Mouse (Mus musculus) intestine, postnatal 0 days (tissue): ENCODE measurements at regions not wholly inside any gene's neighbourhood (a gene's known extent, or its start where the extent isn't known, plus 50 kb on each side); places are given as distances from the start of the nearest gene placed in this dataset.

Source experiments
- ATAC-seq: fragments of 200-750 bp; cut with Nextera tagmentation; 2 replicates; pipeline ENCODE4 v1.8.0; 2017; ENCODE audit warnings: mild to moderate bottlenecking, moderate TSS enrichment, moderate library complexity
- H3K27ac ChIP-seq: fragments of 300-500 bp; sonication (generic); 2 replicates; pipeline ENCODE4 v1.5.1; 2014; ENCODE audit warnings: mild to moderate bottlenecking, low read depth, low read length, moderate library complexity
- H3K27me3 ChIP-seq: fragments of 300-500 bp; sonication (generic); replicated peaks from 2 replicates; pipeline ENCODE4 v1.6.1; 2014; ENCODE audit warnings: low read length, mixed read lengths; ENCODE audit not compliant: control insufficient read depth, insufficient read depth
- H3K36me3 ChIP-seq: fragments of 300-500 bp; sonication (generic); 2 replicates; pipeline ENCODE4 v1.6.1; 2014; ENCODE audit warnings: mild to moderate bottlenecking, moderate library complexity; ENCODE audit not compliant: control insufficient read depth, insufficient read depth
- H3K4me1 ChIP-seq: fragments of 300-500 bp; sonication (generic); replicated peaks from 2 replicates; pipeline ENCODE4 v1.6.1; 2014; ENCODE audit warnings: antibody characterized with exemption, low read length, mixed read lengths; ENCODE audit not compliant: control insufficient read depth, insufficient read depth
- H3K4me2 ChIP-seq: fragments of 300-500 bp; sonication (generic); replicated peaks from 2 replicates; pipeline ENCODE4 v1.6.1; 2014; ENCODE audit warnings: low read depth, mild to moderate bottlenecking, moderate library complexity
- H3K4me3 ChIP-seq: fragments of 300-500 bp; sonication (generic); 2 replicates; pipeline ENCODE4 v1.5.1; 2014; ENCODE audit warnings: low read depth, low read length
- H3K9ac ChIP-seq: fragments of 300-500 bp; sonication (generic); 2 replicates; pipeline ENCODE4 v1.6.1; 2014; ENCODE audit warnings: mild to moderate bottlenecking, low read depth, low read length
- H3K9me3 ChIP-seq: fragments of 300-500 bp; sonication (generic); 2 replicates; pipeline ENCODE4 v1.6.1; 2016; ENCODE audit warnings: mixed run types; ENCODE audit not compliant: control insufficient read depth
- CTCF ChIP-seq: sonication (generic); IDR thresholded peaks from 2 replicates; pipeline ENCODE4 v1.5.1; 2016; ENCODE audit warnings: low read depth, mild to moderate bottlenecking, control low read depth, antibody characterized with exemption, moderate library complexity
- WGBS: fragments of 180-500 bp; shearing (Covaris S2); extraction: QIAGEN DNeasy Blood & Tissue Kit; methylation state at CpG from one replicate; pipeline ENCODE4 v1.1.7; 2014; 5-methylcytosine and 5-hydroxymethylcytosine counted together

DNA sequence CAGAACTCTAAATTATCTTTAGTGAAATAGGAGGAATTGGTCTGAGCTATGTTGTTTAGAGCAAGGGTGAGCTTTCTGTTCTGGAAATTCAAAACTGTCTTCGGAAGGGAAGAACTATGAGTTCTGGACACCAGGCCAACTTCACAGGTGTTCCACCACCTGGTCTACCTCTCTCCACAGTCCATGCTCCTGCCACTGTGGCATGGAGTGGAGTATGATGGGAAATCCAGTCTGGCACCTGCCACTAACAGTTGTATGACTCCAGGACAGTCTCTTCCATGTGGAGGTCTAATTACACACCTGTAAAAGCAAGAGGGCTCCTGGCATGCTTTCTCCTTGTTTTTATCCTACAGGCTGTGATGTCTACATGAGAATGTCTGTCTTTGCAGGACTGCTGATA, 154.7 kb upstream of the 4931417E11Rik start:
- H3K9me3 ChIP-seq, result no peaks in the 10 kb centered on the region
- no peaks in the 10 kb centered on the region for H3K36me3 ChIP-seq
- H3K27ac ChIP-seq, result no peak overlapping the region
- H3K27me3 ChIP-seq, result no peaks in the 10 kb centered on the region
- H3K4me2 ChIP-seq, result no peak overlapping the region
- no peak overlapping the region for H3K4me3 ChIP-seq
- no peak overlapping the region for H3K9ac ChIP-seq
- H3K4me1 ChIP-seq, result no peaks in the 10 kb centered on the region
- no peak for TF ChIP-seq CTCF
- 88% methylated on average over 1 of the region's 1 CpGs for WGBS
- no peak for ATAC-seq

GRCm38 (mm10) chr6:73621839-73622426, 152.5 kb upstream of the 4931417E11Rik start:
- Histone ChIP-seq H3K36me3 (no peaks in the 10 kb centered on the region), H3K9ac (no peak overlapping the region), H3K4me3 (no peak overlapping the region), H3K9me3 (no peaks in the 10 kb centered on the region), H3K27me3 (no peaks in the 10 kb centered on the region), H3K4me1 (no peaks in the 10 kb centered on the region), H3K27ac (no peak overlapping the region), H3K4me2 (no peak overlapping the region)
- ATAC-seq, result no peak
- no peak for TF ChIP-seq CTCF
- WGBS, result 78% methylated on average over 4 of the region's 4 CpGs

GRCm38 (mm10) chr6:73612266-73612665, 142.8 kb upstream of the 4931417E11Rik start:
- H3K4me2 ChIP-seq, result no peak overlapping the region
- ATAC-seq, result no peak
- H3K27me3 ChIP-seq, result no peaks in the 10 kb centered on the region
- H3K27ac ChIP-seq, result no peak overlapping the region
- WGBS, result 57% methylated on average over 3 of the region's 3 CpGs
- H3K9me3 ChIP-seq, result no peaks in the 10 kb centered on the region
- H3K36me3 ChIP-seq, result no peaks in the 10 kb centered on the region
- H3K4me1 ChIP-seq, result no peaks in the 10 kb centered on the region
- no peak overlapping the region for H3K4me3 ChIP-seq
- no peak overlapping the region for H3K9ac ChIP-seq
- no peak for TF ChIP-seq CTCF

DNA sequence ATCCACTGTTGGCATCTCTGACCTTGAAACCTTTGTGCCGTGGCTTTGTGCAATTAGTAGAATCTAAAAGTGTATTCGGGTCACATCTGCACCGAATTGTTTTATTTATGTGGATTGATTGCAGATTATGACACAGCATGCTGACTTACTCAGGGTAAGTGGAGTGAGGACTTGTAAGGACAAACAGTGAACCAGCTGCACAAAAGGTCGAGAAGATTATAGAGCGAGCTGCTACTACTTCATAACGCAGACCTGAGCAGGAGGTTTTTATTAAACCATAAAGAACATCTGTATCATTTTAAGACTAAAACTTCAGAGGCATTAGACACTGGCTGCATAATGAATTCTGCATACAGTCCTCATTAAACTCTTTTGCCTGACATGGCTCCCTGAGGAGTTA, 142.4 kb upstream of the 4931417E11Rik start:
- Histone ChIP-seq H3K4me1 (no peaks in the 10 kb centered on the region), H3K36me3 (no peaks in the 10 kb centered on the region)
- ATAC-seq, result no peak

DNA sequence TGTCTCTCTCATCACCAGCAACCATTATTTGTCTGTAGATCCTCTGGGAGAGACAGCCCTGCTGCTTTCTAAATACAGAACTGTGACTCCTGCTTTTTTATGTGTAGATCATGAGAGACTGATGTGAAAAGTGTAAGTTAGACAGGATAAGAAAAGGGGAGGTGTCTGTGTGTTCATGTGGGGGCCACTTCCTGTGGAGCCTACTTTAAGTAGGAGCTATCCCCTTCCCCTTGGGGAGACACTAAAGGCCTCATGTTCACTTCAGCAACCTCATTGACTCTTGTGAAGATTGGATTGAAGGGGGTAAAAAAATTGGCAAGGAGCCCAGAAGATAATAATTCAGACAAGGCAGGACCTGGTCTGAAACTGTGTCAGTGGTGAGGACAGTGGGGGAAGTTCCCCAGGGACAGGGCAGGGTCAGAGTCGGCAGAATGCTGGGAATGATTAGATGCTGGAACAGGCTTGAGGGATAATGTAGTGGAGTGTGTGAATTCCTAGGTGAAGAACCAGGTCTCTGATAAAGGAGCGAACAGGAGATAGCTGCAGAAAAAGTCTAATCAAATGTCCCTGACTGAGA, 140.7 kb upstream of the 4931417E11Rik start:
- Histone ChIP-seq H3K27me3 (no peaks in the 10 kb centered on the region), H3K9me3 (no peaks in the 10 kb centered on the region), H3K4me2 (no peak overlapping the region), H3K36me3 (no peaks in the 10 kb centered on the region), H3K27ac (no peak overlapping the region), H3K9ac (no peak overlapping the region), H3K4me3 (no peak overlapping the region), H3K4me1 (no peaks in the 10 kb centered on the region)
- TF ChIP-seq CTCF, result no peak
- ATAC-seq, result no peak
- WGBS, result 66% methylated on average over 2 of the region's 2 CpGs

More for the DNA sequence above, 142.4 kb upstream of the 4931417E11Rik start:
- Histone ChIP-seq H3K27ac (no peak overlapping the region), H3K4me3 (no peak overlapping the region), H3K27me3 (no peaks in the 10 kb centered on the region), H3K9ac (no peak overlapping the region), H3K4me2 (no peak overlapping the region), H3K9me3 (no peaks in the 10 kb centered on the region)
- WGBS, result 70% methylated on average over 6 of the region's 6 CpGs
- TF ChIP-seq CTCF, result no peak

DNA sequence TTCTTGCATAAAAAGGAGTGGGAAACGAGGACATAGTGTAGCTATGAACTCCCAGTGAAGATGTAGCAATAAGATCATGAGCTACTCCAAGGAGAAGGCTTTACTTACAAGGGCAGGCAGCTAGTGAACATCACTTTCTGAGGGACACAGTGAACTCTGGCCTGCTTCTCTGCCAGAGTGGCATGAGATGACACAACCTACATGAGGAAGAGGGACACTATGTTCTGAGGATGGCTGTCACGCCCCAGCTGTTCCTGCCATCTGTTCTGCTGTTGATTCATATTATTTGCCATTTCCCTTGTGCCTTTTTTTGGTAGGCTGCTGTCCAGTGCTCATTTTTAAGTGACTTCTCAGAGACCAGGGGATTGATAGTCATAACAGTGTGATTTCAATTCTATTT, 118.2 kb upstream of the 4931417E11Rik start:
- no peak for TF ChIP-seq CTCF
- Histone ChIP-seq H3K4me3 (no peak overlapping the region), H3K9ac (no peak overlapping the region), H3K4me2 (no peak overlapping the region), H3K36me3 (no peaks in the 10 kb centered on the region), H3K27ac (no peak overlapping the region), H3K27me3 (no peaks in the 10 kb centered on the region), H3K4me1 (no peaks in the 10 kb centered on the region), H3K9me3 (no peaks in the 10 kb centered on the region)
- 73% methylated on average over 2 of the region's 2 CpGs for WGBS
- no peak for ATAC-seq
